Mouse (Mus musculus): ENCODE measurements around the gene Mill1. TPM values are rescaled to one million over a fixed set of nuclear protein-coding genes. Genes with fewer than 3 reads are reported as not detected.
"Not testable (repeated sequence)": the region's sequence is repeated elsewhere in the genome, so short reads cannot be mapped to it uniquely, and the experiment has no call there.

Gene Mill1
- total RNA-seq (2021) = not detected
- long read RNA-seq, experiment 1 = 0 reads
- long read RNA-seq, experiment 2 = 0 reads

DNA sequence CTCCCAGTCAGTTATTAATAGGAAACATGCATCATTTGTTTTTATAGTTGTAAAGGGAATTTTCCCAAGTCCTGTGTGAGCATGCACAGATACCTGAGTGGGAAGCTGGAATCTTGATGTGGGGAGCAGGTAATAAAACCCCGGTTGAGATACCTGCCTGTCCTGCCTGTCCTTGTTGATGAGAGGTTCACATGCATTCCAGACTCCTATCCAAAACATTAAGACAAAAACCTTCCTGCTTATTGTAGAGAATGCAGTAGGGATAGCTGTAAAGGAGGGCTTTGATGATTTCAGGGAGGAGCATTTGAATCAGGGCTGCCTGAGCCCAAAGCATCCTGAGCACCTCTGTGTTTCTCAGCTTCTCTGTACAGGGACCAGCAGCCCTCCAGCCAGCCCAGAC is at the start of gene Mill1:
TSS of gene Mill1 (plus strand) at position 301 of the 400 bp plus-strand sequence.
- intact Hi-C loops (cut with DNase I) = no loop called here
- no peak for DNase-seq (ENCODE audit: low spot score in 2 of 2)

DNA sequence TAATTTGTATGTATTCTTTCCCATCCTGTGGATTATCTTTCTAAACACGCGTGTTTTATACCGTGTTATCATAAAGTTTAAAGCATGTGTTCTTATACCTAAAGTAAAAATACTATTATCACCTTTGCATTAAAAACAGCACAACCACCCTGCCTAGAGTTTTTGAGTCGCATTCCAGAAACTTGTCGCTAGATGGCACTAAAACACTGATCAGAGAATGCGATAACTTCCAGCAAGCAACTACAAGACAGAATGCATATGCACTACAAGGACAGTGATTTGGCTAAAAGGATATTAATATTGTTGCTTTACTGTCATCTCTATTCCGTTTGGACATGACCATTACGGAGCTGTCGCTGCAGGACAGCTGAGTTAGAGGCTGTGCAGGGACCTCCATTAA is 34.2 kb upstream of the Mill1 start:
- peak; percentile 3 for DNase-seq (ENCODE audit: low spot score in 2 of 2)
- intact Hi-C loops (cut with DNase I) = no loop called here

DNA sequence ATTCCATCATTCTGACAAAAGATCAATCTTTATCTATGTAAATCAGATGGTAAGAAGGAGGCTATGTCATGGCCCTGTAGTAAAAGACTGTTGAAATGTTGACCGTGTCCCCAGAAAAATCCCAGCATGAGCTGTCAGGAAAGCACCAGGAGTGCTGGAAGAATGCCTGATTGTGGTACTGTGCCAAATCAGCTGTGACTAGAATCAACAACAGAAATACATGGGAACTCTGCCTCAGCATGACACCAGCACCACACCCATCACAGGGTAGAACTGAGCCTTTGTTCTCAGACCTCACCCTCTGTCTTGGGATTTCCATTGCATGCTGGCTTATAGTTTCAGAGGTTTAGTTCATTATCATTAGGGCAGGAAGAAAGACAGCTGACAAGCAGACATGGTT is 30.4 kb upstream of the Mill1 start:
- no peak for DNase-seq (ENCODE audit: low spot score in 2 of 2)
- intact Hi-C loops (cut with DNase I) = no loop called here

DNA sequence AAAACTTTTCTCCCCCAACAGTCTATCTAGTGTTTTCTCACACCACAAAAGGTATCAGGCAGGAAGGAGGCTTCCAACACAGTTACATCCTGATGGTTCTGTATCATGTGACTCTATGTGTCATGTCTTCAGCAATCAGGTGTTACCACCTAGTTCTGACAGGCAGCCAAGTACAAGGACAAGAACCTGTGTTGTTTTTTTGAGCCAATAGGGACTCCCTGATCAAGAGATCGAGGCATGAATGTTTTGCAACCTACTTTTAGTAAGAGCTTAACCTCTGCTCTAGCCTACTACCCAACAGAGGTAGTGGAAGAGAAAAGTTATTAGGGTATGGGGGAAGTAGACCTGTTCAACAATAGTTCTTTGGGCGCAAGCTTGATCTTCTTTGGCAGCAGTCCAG is 6.6 kb upstream of the Mill1 start:
- no peak for DNase-seq (ENCODE audit: low spot score in 2 of 2)
- intact Hi-C loops (cut with DNase I) = no loop called here

DNA sequence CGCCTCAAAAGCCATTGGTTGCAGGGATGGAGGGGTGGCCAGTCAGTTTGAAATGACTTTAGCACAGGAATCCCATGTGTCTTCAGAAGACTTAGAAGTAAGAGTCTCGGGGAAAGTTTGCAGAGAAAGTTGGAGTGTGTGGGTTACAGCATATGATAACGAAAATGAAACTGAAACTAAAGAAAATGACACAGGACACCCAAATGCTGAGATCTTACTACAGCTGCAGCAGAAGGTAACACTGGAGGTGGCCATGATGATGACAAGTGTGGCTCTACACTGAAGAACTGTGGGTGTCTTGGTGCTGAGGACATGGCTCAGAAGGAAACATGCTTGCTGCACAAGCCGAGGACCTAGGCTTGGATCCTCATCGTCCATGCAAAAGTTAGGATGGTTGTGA is 3.9 kb upstream of the Mill1 start:
- intact Hi-C loops (cut with DNase I) = no loop called here

DNA sequence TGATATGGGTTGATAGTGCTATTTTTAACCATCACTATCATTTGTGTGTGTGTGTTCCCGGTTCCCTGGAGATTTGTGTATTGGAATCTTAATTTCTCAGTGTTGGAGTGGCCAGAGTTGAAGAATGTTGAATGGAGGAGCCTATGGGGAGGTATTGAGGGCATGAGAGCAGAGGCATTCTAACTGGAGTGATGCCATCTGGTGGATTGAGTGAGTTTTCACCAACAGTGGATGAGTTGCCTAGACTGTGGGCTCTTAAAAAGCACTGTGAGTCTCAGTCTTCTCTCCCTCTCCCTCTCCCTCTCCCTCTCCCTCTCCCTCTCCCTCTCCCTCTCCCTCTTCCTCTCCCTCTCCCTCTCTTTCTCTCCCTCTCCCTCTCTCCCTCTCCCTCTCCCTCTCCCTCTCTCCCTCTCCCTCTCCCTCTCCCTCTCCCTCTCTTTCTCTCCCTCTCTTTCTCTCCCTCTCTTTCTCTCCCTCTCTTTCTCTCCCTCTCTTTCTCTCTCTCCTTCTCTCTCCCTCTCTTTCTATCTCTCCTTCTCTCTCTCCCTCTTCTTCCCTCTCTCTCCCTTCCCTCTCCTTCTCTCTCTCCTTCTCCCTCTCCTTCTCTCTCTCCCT is 1.1 kb upstream of the Mill1 start:
- intact Hi-C loops (cut with DNase I); DNase-seq (ENCODE audit: low spot score in 2 of 2): not testable (repeated sequence)

More for the DNA sequence above, 3.9 kb upstream of the Mill1 start:
- DNase-seq (ENCODE audit: low spot score in 2 of 2) = no peak

DNA sequence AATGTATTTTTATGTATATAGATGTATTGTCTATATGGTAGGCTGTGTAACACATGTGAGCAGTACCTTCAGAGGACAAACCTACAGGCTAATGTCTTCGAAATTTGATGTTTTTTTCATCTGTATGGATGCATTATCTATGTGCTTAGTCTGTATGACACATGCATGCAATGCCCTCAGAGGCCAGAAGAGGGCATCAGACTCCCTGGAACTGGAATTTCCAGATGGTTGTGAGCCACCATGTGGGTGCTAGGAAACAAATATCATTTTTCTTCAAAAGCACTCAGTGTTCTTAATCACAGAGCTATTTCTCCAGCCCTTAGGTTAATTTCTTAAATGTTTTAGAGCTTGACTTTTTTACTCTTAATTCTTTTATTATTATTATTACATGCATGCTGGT is 15.1 kb downstream of the Mill1 start:
- intact Hi-C loops (cut with DNase I) = no loop called here
- no peak for DNase-seq (ENCODE audit: low spot score in 2 of 2)

DNA sequence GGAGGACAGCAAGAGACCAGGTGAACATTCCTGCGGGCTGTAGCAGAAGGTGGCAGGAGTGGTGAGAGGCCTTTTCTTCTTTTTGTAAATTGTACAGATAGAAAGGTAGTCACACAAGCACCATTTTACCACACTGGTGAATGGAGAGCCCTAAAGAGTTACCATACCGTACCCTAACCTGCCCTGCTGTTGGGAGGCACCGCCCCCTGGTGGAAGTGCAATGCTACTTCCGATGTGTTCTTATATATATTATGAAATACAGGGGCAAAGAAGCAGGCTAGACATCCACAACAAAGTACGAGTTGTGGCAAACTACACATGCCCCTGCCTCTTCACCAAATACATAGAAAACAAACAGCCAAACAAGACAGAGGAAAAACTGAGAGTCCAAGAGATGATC is 19.9 kb downstream of the Mill1 start:
- DNase-seq (ENCODE audit: low spot score in 2 of 2) = no peak
- intact Hi-C loops (cut with DNase I) = no loop called here

Other genes with a start within 250 kb of the Mill1 start
- gene Ceacam13, start 235.5 kb upstream of the Mill1 start, total RNA-seq (2021) = not detected
- gene Ceacam12, start 179.4 kb upstream of the Mill1 start, total RNA-seq (2021) = not detected
- gene Igfl3, start 68.9 kb upstream of the Mill1 start, total RNA-seq (2021) = not detected
- not detected for gene Psg18, start 109.7 kb downstream of the Mill1 start, total RNA-seq (2021)
- not detected for gene Psg28, start 186.7 kb downstream of the Mill1 start, total RNA-seq (2021)
- gene Psg26, start 238.8 kb downstream of the Mill1 start, total RNA-seq (2021) = not detected

Measured in left cerebral cortex, postnatal 14 days (tissue).